Mouse (Mus musculus): Measurements from ENCODE around the gene Chrne.
"Not testable (repeated sequence)": the region's sequence is repeated elsewhere in the genome, so short reads cannot be mapped to it uniquely, and the experiment has no call there.

The Chrne gene

GRCm38 (mm10) chr11:70583022-70583714 is 35.8 kb downstream of the Chrne start:
- no peak for DNase-seq (ENCODE audit: low spot score)

GRCm38 (mm10) chr11:70582196-70582595 is 36.8 kb downstream of the Chrne start:
- DNase-seq (ENCODE audit: low spot score), result no peak

GRCm38 (mm10) chr11:70580921-70581320 is 38.1 kb downstream of the Chrne start:
- no peak for DNase-seq (ENCODE audit: low spot score)

- DNase-seq (ENCODE audit: low spot score), result no peak
These were observed 38.7 kb downstream of the Chrne start for GRCm38 (mm10) chr11:70580358-70580720.

GRCm38 (mm10) chr11:70579710-70580357 is 39.2 kb downstream of the Chrne start:
- DNase-seq (ENCODE audit: low spot score), result no peak

- no peak for DNase-seq (ENCODE audit: low spot score)
These were observed 40.1 kb downstream of the Chrne start for GRCm38 (mm10) chr11:70578962-70579361.

GRCm38 (mm10) chr11:70577201-70577600 is 41.8 kb downstream of the Chrne start:
- no peak for DNase-seq (ENCODE audit: low spot score)

- no peak for DNase-seq (ENCODE audit: low spot score)
These were observed 45.1 kb downstream of the Chrne start for GRCm38 (mm10) chr11:70573872-70574271.

- DNase-seq (ENCODE audit: low spot score), result no peak
These were observed 46.6 kb downstream of the Chrne start for GRCm38 (mm10) chr11:70572348-70572902.

GRCm38 (mm10) chr11:70571641-70572040 is 47.4 kb downstream of the Chrne start:
- no peak for DNase-seq (ENCODE audit: low spot score)

- not testable (repeated sequence) for DNase-seq (ENCODE audit: low spot score)
These were observed 48.4 kb downstream of the Chrne start for GRCm38 (mm10) chr11:70570614-70571013.

GRCm38 (mm10) chr11:70566586-70566985 is 52.4 kb downstream of the Chrne start:
- DNase-seq (ENCODE audit: low spot score), result no peak
